Mouse (Mus musculus) adipocyte (in vitro differentiated cells): ENCODE data around the gene Epb41l4b.
A peak's percentile ranks its signal among the peaks of the same experiment; 100 is the strongest.

Experiments
- DNase-seq: peaks from one replicate; pipeline ENCODE4 v3.0.0-alpha.2; 2016; ENCODE audit warnings: low spot score

Epb41l4b gene

DNA sequence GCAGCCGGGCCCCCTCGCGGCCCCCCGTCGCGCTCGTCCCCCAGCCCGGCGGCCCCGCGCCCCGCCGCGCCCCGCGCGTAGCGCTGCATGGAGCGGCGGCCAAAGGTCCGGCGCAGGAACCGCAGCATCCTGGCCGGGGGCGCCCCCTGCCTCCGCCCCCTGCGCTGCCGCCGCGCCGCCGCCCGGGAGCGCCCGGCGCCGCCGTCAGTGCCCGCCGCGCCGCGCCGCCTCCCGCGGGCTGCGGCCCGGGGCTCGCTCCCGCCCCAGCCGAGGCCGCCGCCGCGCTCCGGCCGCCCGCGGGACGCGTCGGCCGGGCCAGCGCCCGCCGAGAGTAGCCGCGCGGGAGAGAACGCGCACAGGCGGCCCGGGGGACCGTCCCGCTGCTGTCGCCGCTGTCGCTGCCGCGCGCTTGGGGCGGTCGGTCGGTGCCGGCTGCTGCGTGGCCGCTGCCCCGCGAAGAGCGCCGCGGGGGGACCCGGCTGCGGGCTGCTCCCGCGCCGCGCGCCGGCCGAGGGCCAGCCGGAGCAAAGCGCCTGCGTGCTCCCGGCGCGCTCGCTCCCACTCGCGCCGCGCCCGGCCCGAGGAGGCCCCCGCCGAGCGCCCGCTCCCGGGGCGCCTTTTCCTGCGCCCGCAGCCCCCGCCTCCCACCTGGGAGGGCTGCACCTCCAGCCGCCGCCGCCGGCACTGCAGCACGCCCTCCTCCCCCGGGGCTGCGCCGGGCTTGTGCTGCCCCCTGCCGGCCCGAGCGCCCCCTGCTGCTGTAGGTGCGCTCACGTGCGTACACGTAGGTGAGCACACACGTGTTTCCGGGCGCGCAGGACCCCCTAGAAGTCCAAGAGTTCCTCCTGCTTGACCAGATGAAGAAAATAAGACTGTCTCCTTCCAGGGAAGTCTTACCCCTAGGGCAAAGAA is at the start of gene Epb41l4b:
TSS of gene Epb41l4b (minus strand) at position 412 of the 912 bp plus-strand sequence.
- DNase-seq: no peak

GRCm38 (mm10) chr4:57191543-57192283 is 48.5 kb upstream of the Epb41l4b start:
- DNase-seq: no peak

DNA sequence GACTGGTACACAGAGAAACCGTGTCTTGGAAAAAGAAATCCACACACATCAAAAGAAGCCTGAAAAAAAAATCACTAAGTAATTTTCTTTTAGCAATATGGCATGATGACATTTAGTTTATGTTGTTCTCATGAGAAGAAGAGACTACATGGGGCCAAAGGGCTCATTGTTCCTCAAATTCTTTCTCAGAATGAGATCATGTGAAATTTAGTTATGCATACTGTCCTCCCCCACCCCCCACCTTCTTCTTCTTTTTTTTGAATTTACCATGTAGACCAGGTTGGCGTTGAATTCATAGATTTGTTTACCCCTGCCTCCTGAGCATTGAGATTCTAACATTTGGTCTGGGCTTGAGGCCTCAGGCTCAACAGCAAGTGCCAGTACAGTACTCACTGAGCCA is 46.6 kb upstream of the Epb41l4b start:
- no peak for DNase-seq

DNA sequence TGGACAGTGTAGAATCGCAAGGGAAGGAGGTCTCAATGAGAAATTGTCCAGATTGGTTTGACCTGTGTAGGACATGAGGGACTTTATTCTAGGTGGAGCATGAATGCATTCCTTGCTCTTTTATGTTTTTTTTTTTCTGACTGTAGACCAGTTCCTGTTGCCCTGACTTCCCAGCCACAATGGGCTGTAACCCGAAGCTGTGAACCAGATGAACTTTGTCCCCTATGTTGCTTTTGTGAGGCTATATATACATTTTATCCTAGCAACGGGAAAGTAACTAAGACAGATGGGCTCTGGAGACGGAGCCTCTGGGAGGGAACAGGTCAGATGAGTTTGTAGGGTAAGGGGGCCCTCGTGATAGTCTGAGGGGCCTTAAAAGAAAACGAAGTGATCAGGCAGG is 42.8 kb upstream of the Epb41l4b start:
- DNase-seq: no peak

- no peak for DNase-seq
These were observed 42.2 kb upstream of the Epb41l4b start for GRCm38 (mm10) chr4:57185462-57185861.

DNA sequence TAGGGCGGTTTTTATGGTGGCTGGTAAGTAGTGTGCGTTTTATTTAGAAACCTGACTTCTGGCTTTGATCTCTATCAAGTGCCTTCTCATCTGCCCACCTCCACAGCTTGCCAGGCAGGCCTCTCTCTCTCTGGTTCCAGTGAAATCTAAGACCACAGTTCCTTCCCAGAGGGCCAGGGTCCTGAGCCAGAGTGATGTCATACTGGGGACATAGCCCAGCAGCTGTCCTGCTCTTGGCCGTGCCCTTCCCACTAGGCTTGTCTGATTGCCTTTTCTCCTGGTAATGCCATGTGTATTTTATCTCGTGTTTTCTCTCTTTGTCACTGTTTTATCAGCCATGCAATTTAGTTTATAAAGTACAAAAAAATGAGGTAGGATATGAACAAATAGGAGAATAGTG is 40.3 kb upstream of the Epb41l4b start:
- DNase-seq: no peak

- peak; percentile 57 for DNase-seq
These were observed 38.3 kb upstream of the Epb41l4b start for GRCm38 (mm10) chr4:57181538-57181937.

DNA sequence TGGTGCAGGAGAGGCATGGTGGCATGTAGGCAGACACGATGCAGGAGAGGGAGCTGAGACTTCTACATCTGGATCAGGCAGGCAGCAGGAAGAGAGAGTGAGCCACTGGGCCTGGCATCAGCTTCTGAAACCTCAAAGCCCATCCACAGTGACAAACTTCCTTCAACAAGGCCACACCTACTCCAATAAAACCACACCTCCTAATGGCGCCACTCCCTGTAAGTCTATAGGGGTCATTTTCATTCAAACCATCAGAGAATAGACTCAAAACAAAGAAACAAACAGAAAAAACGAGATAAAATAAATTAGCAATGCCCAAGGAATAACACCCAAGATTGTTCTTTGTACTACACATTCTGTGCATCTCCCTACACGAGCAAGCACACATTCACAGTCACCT is 35.6 kb upstream of the Epb41l4b start:
- no peak for DNase-seq

DNA sequence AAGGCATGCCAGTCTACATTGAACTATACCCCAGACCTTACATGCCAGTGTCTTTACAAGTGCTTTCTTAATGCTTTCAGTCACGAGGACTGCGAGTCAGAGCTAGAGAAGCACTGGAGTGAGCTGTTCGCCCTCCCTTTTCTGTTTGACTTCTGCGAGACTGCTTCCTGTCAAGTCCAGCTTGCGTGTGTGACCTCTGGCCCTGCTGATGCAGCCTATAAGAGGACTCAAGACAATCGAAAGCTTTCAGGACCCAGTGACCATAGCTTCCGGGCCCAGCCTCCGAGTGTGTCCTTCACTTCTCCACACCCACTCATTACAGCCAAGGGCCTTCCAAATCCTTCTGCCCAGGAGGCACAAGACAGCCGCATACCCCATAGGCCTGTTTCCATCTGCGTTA is 32.1 kb upstream of the Epb41l4b start:
- peak; percentile 6 for DNase-seq

DNA sequence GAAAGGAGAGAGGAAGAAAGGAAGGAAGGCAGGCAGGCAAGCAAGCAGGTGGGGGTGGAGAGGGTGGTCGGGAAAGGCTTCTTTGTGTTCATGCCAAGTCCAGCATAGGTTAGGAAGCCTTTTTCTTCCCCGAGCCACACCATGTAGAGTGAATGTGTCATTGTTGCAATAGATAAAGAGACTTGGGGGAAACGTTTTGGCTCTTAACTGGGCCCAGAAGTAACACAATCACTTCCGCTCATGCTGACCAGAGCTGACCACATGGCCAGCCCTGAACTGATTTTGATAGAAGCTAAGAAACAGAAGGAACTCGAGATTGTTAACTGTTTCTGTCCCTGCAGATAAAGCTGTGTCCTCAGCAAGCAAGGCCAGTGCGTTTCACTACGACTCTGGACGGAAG is 29.6 kb upstream of the Epb41l4b start:
- DNase-seq: no peak

DNA sequence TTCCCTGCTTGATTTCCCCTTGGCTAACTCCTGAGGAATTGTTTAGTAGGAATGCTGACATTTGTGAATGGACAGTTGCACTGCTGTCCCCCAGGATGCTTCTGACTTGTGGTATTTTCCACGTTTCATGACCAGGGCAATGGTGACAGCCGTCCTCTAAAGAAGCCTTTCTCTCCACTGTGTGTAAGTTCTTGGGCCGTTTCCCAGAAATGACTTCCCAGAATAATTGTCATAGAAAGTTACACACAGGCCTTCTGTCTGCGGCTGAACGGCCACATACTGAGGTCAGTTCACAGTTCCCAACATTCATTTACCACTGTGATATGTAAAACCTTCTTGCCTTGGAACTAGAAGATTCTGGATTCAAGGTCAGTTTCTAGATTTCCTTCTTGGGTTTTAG is 28.6 kb upstream of the Epb41l4b start:
- DNase-seq: peak; percentile 78

DNA sequence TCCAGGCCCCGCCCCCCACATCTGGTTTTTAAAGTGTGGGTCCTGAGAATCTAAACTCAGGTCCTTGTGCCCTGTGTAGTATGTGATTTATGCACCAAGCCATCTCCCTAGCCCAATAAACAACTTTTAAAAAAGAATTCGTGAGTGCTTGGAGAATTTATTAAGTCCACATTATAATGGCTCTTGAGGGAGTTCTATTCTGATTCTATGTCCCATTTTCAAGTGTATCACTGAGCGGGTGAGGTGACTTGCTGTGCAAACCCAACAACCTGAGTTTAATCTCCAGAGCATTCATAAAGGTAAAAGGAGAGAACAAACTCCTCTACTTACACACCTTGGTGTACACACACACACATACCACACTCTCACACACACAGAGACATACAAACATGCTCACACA is 25.4 kb upstream of the Epb41l4b start:
- DNase-seq: no peak

DNA sequence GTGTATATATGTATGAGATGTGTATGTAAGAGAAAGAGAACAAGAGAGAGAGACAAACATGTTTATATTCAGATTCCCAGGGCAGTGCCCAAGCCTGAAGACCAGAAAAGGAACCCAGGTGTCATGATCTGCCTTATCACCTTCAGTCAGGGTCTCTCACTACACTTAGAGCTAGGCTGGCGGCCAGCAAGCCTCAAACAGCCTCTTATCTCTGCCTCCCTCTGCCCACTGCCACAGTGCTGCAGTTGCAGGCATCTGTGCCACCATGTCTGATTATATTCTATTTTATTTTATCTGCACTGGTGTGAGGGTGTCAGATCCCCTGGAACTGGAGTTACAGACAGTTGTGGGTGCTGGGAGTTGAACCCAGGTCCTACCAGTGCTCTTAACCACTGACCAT is 25.0 kb upstream of the Epb41l4b start:
- no peak for DNase-seq

- peak; percentile 38 for DNase-seq
These were observed 24.0 kb upstream of the Epb41l4b start for GRCm38 (mm10) chr4:57166922-57167870.

DNA sequence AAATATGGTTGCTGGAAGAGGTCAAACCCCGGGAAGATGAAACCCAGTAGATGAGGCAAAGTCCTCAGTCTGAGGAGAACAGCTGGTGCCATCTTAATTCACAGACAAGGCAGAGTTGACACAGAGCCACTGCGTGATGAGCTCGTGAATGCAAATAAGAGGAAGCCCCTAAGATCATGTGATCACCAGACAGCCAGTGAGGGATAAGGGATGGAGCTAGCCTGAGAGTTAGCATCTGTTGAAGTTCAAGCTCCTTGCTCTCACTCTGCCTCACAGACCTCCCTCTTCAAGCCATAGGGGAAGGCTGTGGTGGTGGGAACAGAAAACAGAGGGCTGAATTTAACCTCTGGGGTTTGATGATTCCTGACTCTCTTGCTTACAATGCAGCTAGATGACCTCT is 22.4 kb upstream of the Epb41l4b start:
- DNase-seq: no peak

GRCm38 (mm10) chr4:57164578-57165210 is 21.5 kb upstream of the Epb41l4b start:
- no peak for DNase-seq

DNA sequence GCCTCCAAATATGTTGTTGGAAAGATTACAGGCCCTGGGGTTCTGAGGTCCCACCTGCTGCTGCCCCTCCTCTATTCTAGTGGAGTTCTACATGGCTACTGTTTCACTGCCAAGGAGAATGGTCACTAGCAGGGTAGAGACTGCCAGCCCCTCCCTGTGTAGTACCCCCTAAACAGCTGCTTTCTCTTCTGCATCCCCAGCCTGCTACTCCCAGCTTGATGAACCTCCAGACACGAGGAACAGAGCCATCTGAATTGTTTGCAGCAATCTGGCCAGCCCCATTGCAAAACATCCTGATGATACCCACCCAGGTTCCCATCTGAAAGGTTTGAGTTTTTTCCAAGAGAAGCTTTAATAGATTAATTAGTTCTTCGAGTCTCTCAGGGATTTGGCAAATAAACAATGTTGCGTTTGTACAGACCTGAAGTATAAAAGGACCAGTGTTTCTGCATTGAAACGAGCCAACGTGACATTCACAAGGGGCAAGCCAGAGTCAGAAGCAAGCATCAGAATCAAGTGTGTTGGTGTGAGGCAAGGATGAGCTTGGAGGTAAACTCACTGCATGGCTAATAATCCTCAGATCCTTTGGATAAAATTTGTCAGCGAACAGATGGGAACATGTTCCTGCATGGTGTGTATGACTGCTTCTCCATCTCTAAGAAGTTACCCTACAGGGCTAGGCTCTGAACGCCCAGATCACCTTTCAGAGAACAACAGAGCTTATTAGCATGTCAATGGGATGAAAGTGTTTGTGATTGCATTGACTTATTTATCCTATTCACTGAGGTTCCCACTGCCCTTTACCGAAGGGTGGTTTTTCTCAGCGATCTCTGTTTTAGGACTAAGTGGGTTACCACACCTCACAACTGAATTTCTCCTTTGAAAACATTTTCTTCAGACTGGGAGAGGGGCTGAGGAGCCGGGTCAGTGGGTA is 19.8 kb upstream of the Epb41l4b start:
- no peak for DNase-seq

DNA sequence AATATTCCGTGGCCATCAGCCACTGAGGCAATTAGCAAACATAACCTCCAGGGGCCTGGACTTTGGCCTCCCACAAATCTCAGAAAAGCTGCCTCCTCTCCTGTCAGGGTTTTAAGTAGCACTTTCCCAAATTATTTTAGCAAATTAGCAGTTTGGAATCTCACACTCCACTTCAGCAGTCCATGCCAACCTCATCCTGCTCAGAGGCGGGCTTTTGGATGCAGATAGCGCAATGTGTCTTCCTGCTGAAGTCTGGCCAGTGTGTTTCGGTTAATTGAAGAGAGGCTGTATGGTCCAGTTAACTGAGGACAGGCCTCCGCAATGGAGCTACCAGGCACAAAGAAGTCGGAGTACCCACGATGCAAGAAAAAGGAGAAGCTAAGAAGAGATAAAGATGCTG is 17.3 kb upstream of the Epb41l4b start:
- no peak for DNase-seq

DNA sequence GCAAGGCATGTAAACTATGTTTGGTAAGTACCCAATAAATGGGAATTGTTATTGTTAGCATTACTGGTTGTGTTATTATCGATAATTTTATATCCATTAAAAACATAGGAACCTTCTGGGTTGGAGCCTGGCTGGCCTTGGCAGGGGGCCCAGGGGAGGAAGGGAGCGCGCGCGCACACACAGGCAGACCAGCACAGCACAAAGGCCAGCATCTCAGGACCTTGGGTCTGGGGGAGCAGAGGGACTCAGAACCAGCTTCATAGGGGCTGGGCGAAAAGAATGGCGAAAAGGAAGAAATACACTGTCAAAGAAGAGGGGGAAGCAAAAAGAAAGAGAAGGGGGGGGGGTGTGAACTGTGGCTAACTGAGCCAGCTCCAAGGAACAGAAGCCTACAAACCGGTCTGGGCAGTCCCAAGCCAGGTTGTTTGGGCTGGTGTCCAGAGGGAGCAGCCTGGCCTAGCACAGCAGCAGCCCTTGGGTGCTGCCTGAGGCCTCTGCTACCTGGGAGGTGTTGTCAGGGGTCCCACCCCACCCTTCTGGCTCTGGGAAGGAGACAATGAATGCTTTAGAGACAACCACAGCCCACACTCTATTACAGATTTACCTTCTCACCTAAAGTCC is 13.4 kb upstream of the Epb41l4b start:
- DNase-seq: peak; percentile 20

- DNase-seq: peak; percentile 50
These were observed 10.6 kb upstream of the Epb41l4b start for GRCm38 (mm10) chr4:57153838-57154237.
